Mouse (Mus musculus) MEL (cell line): ENCODE data around the gene Mrtfa. TPM values are rescaled to one million over a fixed set of nuclear protein-coding genes. Genes with fewer than 3 reads are reported as not detected.

Experiments used
- DNase-seq: peaks from one replicate; pipeline ENCODE4 v3.0.0; 2011; ENCODE audit warnings: low read depth, low spot score
- H3K27ac ChIP-seq: 2 replicates; pipeline ENCODE4 v1.5.1; 2012; ENCODE audit warnings: low read depth, mild to moderate bottlenecking, control low read depth, low read length, moderate library complexity; ENCODE audit not compliant: control insufficient read depth
- H3K27me3 ChIP-seq, 2 experiments: fragments of 150-350 bp in 1 of 2; sonication (generic) in 1 of 2; 2 replicates each; pipeline ENCODE4 v1.6.1; 2012; ENCODE audit warnings: low read length in 2 of 2, mild to moderate bottlenecking in 2 of 2, improper control_type of control experiment in 1 of 2, moderate library complexity in 1 of 2; ENCODE audit not compliant: insufficient read depth in 2 of 2, control insufficient read depth in 1 of 2
- H3K36me3 ChIP-seq, 2 experiments: 2 replicates each; pipeline ENCODE4 v1.6.1; 2012 to 2014; ENCODE audit warnings: low read length in 2 of 2, improper control_type of control experiment in 1 of 2, inconsistent platforms in 1 of 2, mild to moderate bottlenecking in 1 of 2; ENCODE audit not compliant: insufficient read depth in 2 of 2, control insufficient read depth in 1 of 2
- H3K4me1 ChIP-seq, 2 experiments: fragments of 150-350 bp in 1 of 2; sonication (generic) in 1 of 2; 2 replicates each; pipeline ENCODE4 v1.6.1; 2012; ENCODE audit warnings: low read length in 2 of 2, improper control_type of control experiment in 1 of 2, mild to moderate bottlenecking in 1 of 2; ENCODE audit not compliant: insufficient read depth in 2 of 2, control insufficient read depth in 1 of 2
- H3K4me3 ChIP-seq, 2 experiments: fragments of 150-350 bp in 1 of 2; sonication (generic) in 1 of 2; 2 replicates each; pipeline ENCODE4 v1.5.1; 2012; ENCODE audit warnings: low read depth in 2 of 2, low read length in 2 of 2, mild to moderate bottlenecking in 2 of 2, moderate library complexity in 2 of 2, control low read depth in 1 of 2, improper control_type of control experiment in 1 of 2; ENCODE audit not compliant: control insufficient read depth in 1 of 2, insufficient read depth in 1 of 2
- H3K79me2 ChIP-seq: 2 replicates; pipeline ENCODE4 v1.6.1; 2012; ENCODE audit warnings: mild to moderate bottlenecking, low read length, moderate library complexity; ENCODE audit not compliant: control insufficient read depth, poor library complexity, insufficient read depth
- H3K9ac ChIP-seq: 2 replicates; pipeline ENCODE4 v1.6.1; 2012; ENCODE audit warnings: low read depth, mild to moderate bottlenecking, control low read depth, low read length, moderate library complexity; ENCODE audit not compliant: control insufficient read depth, poor library complexity, severe bottlenecking
- H3K9me3 ChIP-seq: fragments of 150-350 bp; sonication (generic); replicated peaks from 2 replicates; pipeline ENCODE4 v1.6.1; 2012; ENCODE audit warnings: mild to moderate bottlenecking, low read length, improper control_type of control experiment, moderate library complexity; ENCODE audit not compliant: insufficient read depth
- BHLHE40 ChIP-seq: IDR thresholded peaks from 2 replicates; pipeline ENCODE4 v1.6.1; 2012; ENCODE audit warnings: low read depth, mild to moderate bottlenecking, inconsistent platforms, low read length, improper control_type of control experiment, borderline replicate concordance
- CHD1 ChIP-seq: IDR thresholded peaks from 2 replicates; pipeline ENCODE4 v1.6.1; 2012; ENCODE audit warnings: low read depth, mild to moderate bottlenecking, inconsistent platforms, low read length, improper control_type of control experiment
- CHD2 ChIP-seq: IDR thresholded peaks from 2 replicates; pipeline ENCODE4 v1.6.1; 2011; ENCODE audit warnings: low read length, improper control_type of control experiment
- E2F4 ChIP-seq: IDR thresholded peaks from 2 replicates; pipeline ENCODE4 v1.6.1; 2011; ENCODE audit warnings: low read depth, low read length, improper control_type of control experiment, borderline replicate concordance
- ELF1 ChIP-seq: IDR thresholded peaks from 2 replicates; pipeline ENCODE4 v1.6.1; 2014; ENCODE audit warnings: low read depth, mild to moderate bottlenecking, inconsistent platforms, low read length, improper control_type of control experiment, moderate library complexity
- EP300 ChIP-seq, 2 experiments: IDR thresholded peaks; 2 replicates each; pipeline ENCODE4 v1.6.1; 2011; ENCODE audit warnings: improper control_type of control experiment in 2 of 2, low read length in 2 of 2, low read depth in 1 of 2, mild to moderate bottlenecking in 1 of 2
- ETS1 ChIP-seq: IDR thresholded peaks from 2 replicates; pipeline ENCODE4 v1.6.1; 2012; ENCODE audit warnings: low read depth, mild to moderate bottlenecking, inconsistent platforms, low read length, improper control_type of control experiment, moderate library complexity
- HCFC1 ChIP-seq: IDR thresholded peaks from 2 replicates; pipeline ENCODE4 v1.6.1; 2012; ENCODE audit warnings: low read depth, mild to moderate bottlenecking, inconsistent platforms, low read length, improper control_type of control experiment, moderate library complexity
- JUND ChIP-seq: IDR thresholded peaks from 2 replicates; pipeline ENCODE4 v1.6.1; 2011; ENCODE audit warnings: low read depth, mild to moderate bottlenecking, improper control_type of control experiment, low read length
- KAT2A ChIP-seq: conservative IDR thresholded peaks from 2 replicates; pipeline ENCODE4 v1.6.1; 2012; ENCODE audit warnings: low read depth, low read length, improper control_type of control experiment, inconsistent platforms
- MAFK ChIP-seq: IDR thresholded peaks from 2 replicates; pipeline ENCODE4 v1.6.1; 2011; ENCODE audit warnings: low read depth, mild to moderate bottlenecking, low read length, improper control_type of control experiment, borderline replicate concordance
- MAX ChIP-seq: IDR thresholded peaks from 2 replicates; pipeline ENCODE4 v1.6.1; 2011; ENCODE audit warnings: low read length, improper control_type of control experiment
- MAZ ChIP-seq: IDR thresholded peaks from 2 replicates; pipeline ENCODE4 v1.6.1; 2012; ENCODE audit warnings: low read depth, mild to moderate bottlenecking, inconsistent platforms, low read length, improper control_type of control experiment
- MXI1 ChIP-seq: IDR thresholded peaks from 2 replicates; pipeline ENCODE4 v1.6.1; 2011; ENCODE audit warnings: mild to moderate bottlenecking, low read depth, low read length, improper control_type of control experiment
- MYB ChIP-seq: IDR thresholded peaks from 2 replicates; pipeline ENCODE4 v1.6.1; 2011; ENCODE audit warnings: mild to moderate bottlenecking, low read depth, low read length, improper control_type of control experiment
- NELFE ChIP-seq: IDR thresholded peaks from 2 replicates; pipeline ENCODE4 v1.6.1; 2011; ENCODE audit warnings: low read depth, low read length, improper control_type of control experiment
- NRF1 ChIP-seq: IDR thresholded peaks from 2 replicates; pipeline ENCODE4 v1.6.1; 2014; ENCODE audit warnings: low read depth, mild to moderate bottlenecking, inconsistent platforms, low read length, improper control_type of control experiment, moderate library complexity; ENCODE audit not compliant: poor library complexity, insufficient read depth, severe bottlenecking
- POLR2A ChIP-seq, 2 experiments: IDR thresholded peaks; 2 replicates each; pipeline ENCODE4 v1.6.1; 2011 to 2012; ENCODE audit warnings: low read length in 2 of 2, mild to moderate bottlenecking in 2 of 2, control low read depth in 1 of 2, improper control_type of control experiment in 1 of 2, low read depth in 1 of 2, moderate library complexity in 1 of 2; ENCODE audit not compliant: control insufficient read depth in 1 of 2, insufficient read depth in 1 of 2, poor library complexity in 1 of 2
- RCOR1 ChIP-seq: IDR thresholded peaks from 2 replicates; pipeline ENCODE4 v1.6.1; 2012; ENCODE audit warnings: low read depth, mild to moderate bottlenecking, inconsistent platforms, low read length, improper control_type of control experiment
- SMC3 ChIP-seq: IDR thresholded peaks from 2 replicates; pipeline ENCODE4 v1.6.1; 2011; ENCODE audit warnings: low read depth, low read length, improper control_type of control experiment
- TAL1 ChIP-seq: IDR thresholded peaks from 2 replicates; pipeline ENCODE4 v1.6.1; 2012; ENCODE audit warnings: mild to moderate bottlenecking, inconsistent platforms, low read length, moderate library complexity, mixed read lengths
- UBTF ChIP-seq: IDR thresholded peaks from 2 replicates; pipeline ENCODE4 v1.6.1; 2012; ENCODE audit warnings: low read depth, mild to moderate bottlenecking, inconsistent platforms, low read length, improper control_type of control experiment, moderate library complexity, borderline replicate concordance; ENCODE audit not compliant: insufficient read depth
- USF1 ChIP-seq: IDR thresholded peaks from 2 replicates; pipeline ENCODE4 v1.6.1; 2014; ENCODE audit warnings: low read depth, mild to moderate bottlenecking, inconsistent platforms, low read length, improper control_type of control experiment, moderate library complexity
- ZC3H11A ChIP-seq: IDR thresholded peaks from 2 replicates; pipeline ENCODE4 v1.6.1; 2012; ENCODE audit warnings: low read depth, mild to moderate bottlenecking, inconsistent platforms, low read length, improper control_type of control experiment
- ZMIZ1 ChIP-seq: IDR thresholded peaks from 2 replicates; pipeline ENCODE4 v1.6.1; 2012; ENCODE audit warnings: low read depth, mild to moderate bottlenecking, inconsistent platforms, low read length, improper control_type of control experiment, moderate library complexity
- polyA plus RNA-seq, 2 experiments: library from polyadenylated mRNA; stranded (reverse) in 1 of 2; unstranded in 1 of 2; fragments of >175 nt in 1 of 2; fragments of >200 nt in 1 of 2; gene quantifications; 2 replicates each; pipeline versions ENCODE4 v1.2.1 to v1.2.4; 2012; ENCODE audit warnings: low replicate concordance in 2 of 2, low read depth in 1 of 2; ENCODE audit not compliant: insufficient read length in 2 of 2, insufficient read depth in 1 of 2, missing spikeins in 1 of 2
- total RNA-seq: library from RNA; depleted of rRNA; stranded (reverse); fragments of 300-350 nt; gene quantifications from 2 replicates; pipeline ENCODE4 v1.2.3, GENCODE M21; 2012

Gene Mrtfa
- total and polyA plus RNA-seq, 3 experiments = 2.6 to 11.9 TPM; not detected in 1

DNA sequence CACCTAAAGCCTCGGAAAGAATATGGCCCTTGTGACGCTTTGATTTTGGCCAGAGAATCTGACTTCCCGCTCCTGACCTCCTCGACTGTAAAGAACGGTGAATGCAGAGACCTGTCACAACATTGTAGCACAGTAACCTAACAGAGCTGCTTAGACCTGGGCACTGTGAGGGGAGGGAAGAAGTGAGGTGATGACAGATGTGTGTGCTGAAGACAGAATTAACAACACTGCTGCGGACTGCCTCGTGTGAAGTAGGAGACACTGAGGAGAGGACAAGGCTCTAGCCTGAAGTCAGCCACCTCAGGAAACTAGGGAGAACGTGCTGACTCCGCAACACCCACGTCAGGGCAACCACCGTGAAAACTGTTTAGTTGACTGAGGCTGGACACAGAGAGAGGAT is 11.9 kb downstream of the Mrtfa start:
- no peak overlapping the region for H3K4me3 ChIP-seq
- no peaks in the 10 kb centered on the region for H3K4me1 ChIP-seq
- H3K36me3 ChIP-seq = no peaks in the 10 kb centered on the region
- H3K79me2 ChIP-seq = no peaks in the 10 kb centered on the region
- H3K27me3 ChIP-seq = no peaks in the 10 kb centered on the region
- H3K9me3 ChIP-seq = no peaks in the 10 kb centered on the region
- no peak overlapping the region for H3K9ac ChIP-seq
- H3K27ac ChIP-seq = no peak overlapping the region
- no peak for DNase-seq
- no peak for TF ChIP-seq MXI1
- TF ChIP-seq ZMIZ1 = no peak
- no peak for TF ChIP-seq USF1
- no peak for TF ChIP-seq EP300 (IDR thresholded peaks at IDR 0.05; ENCODE audit: low read depth in 1 of 2, low read length in 2 of 2)
- TF ChIP-seq UBTF = no peak
- TF ChIP-seq POLR2A (IDR thresholded peaks at IDR 0.05; ENCODE audit: control insufficient read depth in 1 of 2, insufficient read depth in 1 of 2, low read depth in 1 of 2, low read length in 2 of 2, poor library complexity in 1 of 2) = no peak
- TF ChIP-seq KAT2A = no peak
- TF ChIP-seq CHD1 = no peak
- no peak for TF ChIP-seq MAX
- no peak for TF ChIP-seq HCFC1
- no peak for TF ChIP-seq RCOR1
- TF ChIP-seq ZC3H11A = no peak
- TF ChIP-seq NELFE = no peak
- TF ChIP-seq SMC3 = no peak
- TF ChIP-seq ETS1 = no peak
- no peak for TF ChIP-seq MAFK
- no peak for TF ChIP-seq TAL1
- no peak for TF ChIP-seq E2F4
- no peak for TF ChIP-seq MAZ
- no peak for TF ChIP-seq ELF1

DNA sequence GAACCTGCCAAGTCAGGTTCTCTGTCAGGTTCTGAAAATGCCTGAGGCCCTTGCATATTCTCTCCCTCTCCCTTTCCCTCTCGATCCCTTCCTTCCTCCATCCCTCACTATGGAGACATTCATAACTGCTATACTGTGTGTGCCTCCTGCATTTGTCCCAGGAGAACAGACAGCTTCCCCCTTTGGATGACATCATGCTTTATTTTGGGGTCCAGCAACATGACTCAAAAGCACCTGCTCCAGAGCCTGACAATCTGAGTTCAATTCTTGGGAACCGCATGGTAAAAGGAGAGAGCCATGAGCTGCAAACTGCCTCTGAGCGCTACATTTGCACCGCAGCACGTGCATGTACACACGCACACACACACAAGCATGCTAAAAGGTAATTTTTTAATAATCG is 12.7 kb downstream of the Mrtfa start:
- Histone ChIP-seq H3K27me3 (no peaks in the 10 kb centered on the region), H3K9me3 (no peaks in the 10 kb centered on the region), H3K4me3 (no peak overlapping the region), H3K9ac (no peak overlapping the region), H3K79me2 (no peaks in the 10 kb centered on the region), H3K4me1 (no peaks in the 10 kb centered on the region), H3K27ac (no peak overlapping the region), H3K36me3 (no peaks in the 10 kb centered on the region)
- no peak for TF ChIP-seq JUND
- TF ChIP-seq MAX = no peak
- no peak for TF ChIP-seq KAT2A
- no peak for TF ChIP-seq BHLHE40
- no peak for TF ChIP-seq NRF1
- no peak for TF ChIP-seq MXI1
- no peak for TF ChIP-seq SMC3
- no peak for TF ChIP-seq EP300 (IDR thresholded peaks at IDR 0.05; ENCODE audit: low read depth in 1 of 2, low read length in 2 of 2)
- TF ChIP-seq MYB = no peak
- TF ChIP-seq CHD2 = no peak
- DNase-seq = no peak
